Mouse (Mus musculus): ENCODE measurements around the gene Lyz2. TPM values are rescaled to one million over a fixed set of nuclear protein-coding genes. Genes with fewer than 3 reads are reported as not detected.

Lyz2 gene
- 236 and 1,219 TPM in 2 replicates for polyA plus RNA-seq (2015; fragmentation: Nextera tagmentation; extraction: Ambion mirVana)

GRCm38 (mm10) chr10:117282049-117282448, at the start of gene Lyz2:
Gene Lyz2, minus strand, starts transcription at chr10:117282321.

GRCm38 (mm10) chr10:117292671-117293070, 10.6 kb upstream of the Lyz2 start, which contains the start of gene Lyz1:
Gene Lyz1, minus strand, starts transcription at chr10:117292868.

GRCm38 (mm10) chr10:117238603-117239002, 43.5 kb downstream of the Lyz2 start, which contains the start of gene 9530003J23Rik:
Gene 9530003J23Rik, minus strand, starts transcription at chr10:117238703.

Other genes starting within 250 kb of the Lyz2 start
- gene Lrrc10, start 237.0 kb downstream of the Lyz2 start, polyA plus RNA-seq (2015; fragmentation: Nextera tagmentation; extraction: Ambion mirVana) = not detected in 2 replicates
- gene Cct2, start 218.5 kb downstream of the Lyz2 start, polyA plus RNA-seq (2015; fragmentation: Nextera tagmentation; extraction: Ambion mirVana) = 135 and 144 TPM in 2 replicates
- gene Frs2, start 133.8 kb downstream of the Lyz2 start, polyA plus RNA-seq (2015; fragmentation: Nextera tagmentation; extraction: Ambion mirVana) = 11.9 and 14.1 TPM in 2 replicates
- gene Yeats4, start 57.8 kb downstream of the Lyz2 start, polyA plus RNA-seq (2015; fragmentation: Nextera tagmentation; extraction: Ambion mirVana) = 29.1 and 30.9 TPM in 2 replicates
- not detected in 2 replicates for gene 9530003J23Rik, start 43.6 kb downstream of the Lyz2 start, polyA plus RNA-seq (2015; fragmentation: Nextera tagmentation; extraction: Ambion mirVana)
- 0.73 and 2.2 TPM in 2 replicates for gene Lyz1, start 10.5 kb upstream of the Lyz2 start, polyA plus RNA-seq (2015; fragmentation: Nextera tagmentation; extraction: Ambion mirVana)
- gene Cpsf6, start 97.7 kb upstream of the Lyz2 start, polyA plus RNA-seq (2015; fragmentation: Nextera tagmentation; extraction: Ambion mirVana) = 50.1 and 63.3 TPM in 2 replicates